Mouse (Mus musculus) forebrain, postnatal 0 days (tissue): ENCODE results near the gene Map2k5. TPM values are rescaled to one million over a fixed set of nuclear protein-coding genes. Genes with fewer than 3 reads are reported as not detected.

Experiments used
- ATAC-seq: fragments of 200-750 bp; cut with Nextera tagmentation; 2 replicates; pipeline ENCODE4 v1.8.0; 2017; ENCODE audit warnings: mild to moderate bottlenecking, moderate library complexity
- DNase-seq: peaks from one replicate; pipeline ENCODE4 v3.0.0-alpha.2; 2015
- H3K27ac ChIP-seq: fragments of 300-500 bp; sonication (generic); 2 replicates; pipeline ENCODE4 v1.5.1; 2014; ENCODE audit warnings: low read depth, mild to moderate bottlenecking, antibody characterized with exemption, low read length, moderate library complexity, mixed read lengths
- H3K27me3 ChIP-seq: fragments of 300-500 bp; sonication (generic); 2 replicates; pipeline ENCODE4 v1.6.1; 2014; ENCODE audit warnings: mild to moderate bottlenecking, low read length, mixed read lengths; ENCODE audit not compliant: insufficient read depth
- H3K36me3 ChIP-seq: fragments of 300-500 bp; sonication (generic); 2 replicates; pipeline ENCODE4 v1.6.1; 2014; ENCODE audit warnings: mild to moderate bottlenecking, moderate library complexity; ENCODE audit not compliant: insufficient read depth
- H3K4me1 ChIP-seq: fragments of 300-500 bp; sonication (generic); 2 replicates; pipeline ENCODE4 v1.6.1; 2014; ENCODE audit warnings: antibody characterized with exemption; ENCODE audit not compliant: insufficient read depth
- H3K4me2 ChIP-seq: fragments of 300-500 bp; sonication (generic); 2 replicates; pipeline ENCODE4 v1.6.1; 2014; ENCODE audit warnings: low read depth, mild to moderate bottlenecking, moderate library complexity
- H3K4me3 ChIP-seq: fragments of 300-500 bp; sonication (generic); 2 replicates; pipeline ENCODE4 v1.5.1; 2014; ENCODE audit warnings: low read depth, low read length, mixed read lengths
- H3K9ac ChIP-seq: fragments of 300-500 bp; sonication (generic); 2 replicates; pipeline ENCODE4 v1.6.1; 2014; ENCODE audit warnings: mild to moderate bottlenecking
- H3K9me3 ChIP-seq: fragments of 300-500 bp; sonication (generic); 2 replicates; pipeline ENCODE4 v1.6.1; 2016; ENCODE audit warnings: low read length
- CTCF ChIP-seq: sonication (generic); IDR thresholded peaks from 2 replicates; pipeline ENCODE4 v1.5.1; 2016; ENCODE audit warnings: antibody characterized with exemption, control low read depth, low read depth
- WGBS: fragments of 180-500 bp; shearing (Covaris S2); extraction: QIAGEN DNeasy Blood & Tissue Kit; methylation state at CpG from one replicate; pipeline ENCODE4 v1.1.7; 2014; 5-methylcytosine and 5-hydroxymethylcytosine counted together
- polyA plus RNA-seq: library from polyadenylated mRNA; unstranded; fragments of >200 nt; fragmentation: Nextera tagmentation; extraction: Ambion mirVana; gene quantifications from 2 replicates; pipeline ENCODE4 v1.2.1, GENCODE M21; 2015
- total RNA-seq: library from RNA; depleted of rRNA; stranded (reverse); fragments of >200 nt; gene quantifications from 2 replicates; pipeline ENCODE4 v1.2.3, GENCODE M21; 2014

Gene Map2k5
- total and polyA plus RNA-seq, 2 experiments from 2014 or later, result 21.1 to 37.7 TPM

DNA sequence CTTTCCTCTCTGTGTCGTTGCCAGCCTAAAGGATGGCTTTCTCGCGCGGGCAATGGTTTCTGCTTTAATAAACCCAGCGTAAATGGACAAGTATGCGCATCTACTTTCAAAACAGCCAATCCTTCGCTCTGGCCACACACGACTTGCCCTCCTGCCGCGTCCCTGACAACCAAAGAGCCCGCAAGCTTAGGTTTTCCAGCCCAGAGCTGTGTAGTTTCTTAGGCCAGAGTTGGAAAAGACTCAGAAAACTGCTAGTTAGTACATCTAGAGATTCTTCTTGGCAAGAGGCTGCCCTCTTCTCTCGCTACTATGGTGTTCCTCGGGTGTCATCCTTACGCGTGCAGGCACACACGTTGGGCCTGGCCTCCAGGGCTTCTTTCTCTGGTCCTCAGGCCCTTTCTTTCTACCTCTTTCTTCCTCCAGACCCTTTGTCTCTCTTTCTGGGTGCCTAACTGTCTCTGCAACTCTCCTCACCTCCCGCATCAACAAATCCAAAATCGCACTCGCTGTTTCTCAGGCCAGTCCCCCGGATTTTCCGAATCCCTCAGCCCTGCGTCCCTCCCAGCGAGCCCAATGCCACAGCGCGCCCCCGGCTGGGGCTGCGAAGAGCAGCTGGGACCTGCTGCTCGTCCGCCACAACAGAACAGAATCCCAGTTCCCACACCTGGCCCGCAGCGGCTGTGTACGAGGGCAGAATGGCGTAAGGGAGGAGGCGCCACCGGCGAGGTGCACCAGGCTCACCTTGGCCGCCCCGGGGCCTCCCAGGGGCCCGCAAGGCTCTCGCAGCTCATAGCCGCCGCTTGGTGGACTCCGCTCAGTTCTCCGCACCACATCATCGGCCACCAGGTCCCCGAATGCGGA is 233.8 kb downstream of the Map2k5 start:
- Histone ChIP-seq H3K27ac (no peak overlapping the region), H3K9me3 (no peaks in the 10 kb centered on the region), H3K4me2 (no peak overlapping the region), H3K4me3 (no peak overlapping the region), H3K4me1 (0 out of 2 replicates have a peak, but pooled peaks cover 3% of the 10 kb centered on the region), H3K9ac (no peak overlapping the region), H3K27me3 (peaks cover 75% of the 10 kb centered on the region), H3K36me3 (no peaks in the 10 kb centered on the region)
- WGBS, result 1% methylated on average over 47 of the region's 47 CpGs
- DNase-seq (peak; percentile 52), ATAC-seq (no peak)
- TF ChIP-seq CTCF, result 0 out of 2 replicates have a peak, but pooled peaks have one; percentile 7

DNA sequence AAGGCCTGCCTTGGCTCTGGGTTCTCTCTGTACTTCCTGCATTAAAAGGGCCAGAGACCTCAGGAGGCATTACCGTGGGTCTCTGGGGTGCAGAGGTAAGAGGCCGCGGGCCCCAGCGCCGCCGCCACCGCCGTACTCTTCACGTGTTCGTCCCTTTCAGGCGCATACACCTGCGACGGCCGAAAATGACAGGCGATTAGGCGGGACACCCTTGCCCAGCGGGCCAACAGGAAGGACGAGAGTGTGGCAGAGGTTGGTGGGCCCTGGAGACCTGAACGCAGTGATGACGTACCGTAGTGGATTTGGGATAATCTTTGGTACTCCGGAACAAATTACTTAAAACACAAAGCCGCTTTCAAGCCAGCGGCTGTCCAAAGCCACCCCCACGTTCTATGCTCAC is 234.5 kb downstream of the Map2k5 start:
- H3K27me3 ChIP-seq, result peaks cover 78% of the 10 kb centered on the region
- WGBS, result under 1% methylated on average over 25 of the region's 25 CpGs
- no peak for ATAC-seq
- no peak overlapping the region for H3K9ac ChIP-seq
- DNase-seq, result peak; percentile 17
- no peaks in the 10 kb centered on the region for H3K9me3 ChIP-seq
- no peak overlapping the region for H3K27ac ChIP-seq
- H3K4me2 ChIP-seq, result no peak overlapping the region
- TF ChIP-seq CTCF, result no peak
- H3K36me3 ChIP-seq, result no peaks in the 10 kb centered on the region
- no peaks in the 10 kb centered on the region for H3K4me1 ChIP-seq
- no peak overlapping the region for H3K4me3 ChIP-seq

DNA sequence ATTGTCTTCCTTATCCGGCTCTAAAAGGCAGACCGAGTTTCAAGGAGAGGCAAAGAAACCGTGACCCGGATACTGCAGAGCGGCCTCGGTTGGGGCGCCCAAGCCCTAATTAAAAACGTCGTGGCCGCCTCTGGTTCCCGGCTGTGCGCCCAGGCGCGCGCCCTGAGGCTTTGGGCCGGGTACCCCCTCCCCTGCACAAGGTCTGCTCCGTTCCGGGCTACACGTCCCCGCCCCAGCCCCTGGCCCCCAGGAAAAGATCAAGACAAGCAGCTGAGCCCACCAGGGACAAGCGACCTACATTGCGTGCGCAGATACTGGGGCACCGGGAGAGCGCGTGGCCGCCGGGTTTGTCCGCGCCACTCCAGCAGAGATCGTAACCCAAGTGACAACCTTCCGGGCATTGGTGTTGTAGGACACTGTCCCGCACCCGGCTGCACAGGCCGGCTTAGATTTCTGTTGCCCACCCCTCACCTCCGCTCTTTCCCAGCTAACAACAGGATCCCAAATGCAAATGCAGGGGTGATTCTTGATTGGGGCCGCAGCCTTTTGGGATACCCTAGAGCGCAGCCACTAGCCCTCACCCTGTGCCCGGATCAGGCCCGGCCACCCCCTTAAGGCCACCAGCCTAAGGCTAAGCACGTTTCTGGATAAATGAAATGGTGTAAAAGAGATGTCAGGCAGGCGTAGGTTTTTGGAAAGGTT is 235.2 kb downstream of the Map2k5 start:
- Histone ChIP-seq H3K9me3 (no peaks in the 10 kb centered on the region), H3K4me3 (no peak overlapping the region), H3K36me3 (no peaks in the 10 kb centered on the region), H3K27me3 (peaks cover 78% of the 10 kb centered on the region), H3K4me1 (no peaks in the 10 kb centered on the region), H3K9ac (no peak overlapping the region), H3K27ac (no peak overlapping the region), H3K4me2 (0 out of 2 replicates have a peak overlapping the region, but pooled peaks have one; percentile 8)
- peak; percentile 22 for DNase-seq
- no peak for TF ChIP-seq CTCF
- no peak for ATAC-seq
- 2% methylated on average over 42 of the region's 42 CpGs for WGBS

DNA sequence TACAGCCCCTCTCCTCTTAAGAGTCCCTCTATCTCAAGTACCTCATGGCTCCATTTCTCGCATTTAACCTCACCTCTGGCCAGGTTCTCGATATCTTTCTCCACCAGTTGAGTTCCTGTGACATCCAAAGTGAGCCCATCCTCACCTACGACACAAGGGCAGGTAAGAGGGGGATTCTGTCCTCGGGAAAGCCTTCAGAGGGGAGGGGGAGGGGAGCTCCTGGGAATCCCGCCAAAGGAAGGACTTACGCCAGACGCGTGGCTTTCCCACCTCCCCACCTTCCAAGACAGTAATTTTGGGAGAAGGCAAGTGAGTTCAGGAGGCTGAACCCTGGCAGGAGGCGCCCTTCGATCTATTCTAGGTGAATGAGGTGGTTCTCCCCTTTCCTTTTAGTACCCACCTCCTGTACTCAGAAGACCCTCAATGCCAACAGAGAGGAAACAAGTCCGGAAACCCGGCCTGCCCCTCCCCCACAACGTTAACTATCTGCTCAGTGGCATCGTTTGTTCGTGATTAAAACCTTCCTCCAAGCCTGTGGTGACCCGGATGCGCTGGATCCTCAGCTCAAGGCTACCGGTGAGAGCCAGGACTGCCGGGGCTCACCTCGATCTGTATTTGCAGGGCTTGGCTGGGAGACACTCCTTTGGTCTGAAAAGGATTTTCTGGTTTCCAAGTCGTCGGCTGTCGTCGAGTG is 235.9 kb downstream of the Map2k5 start:
- Histone ChIP-seq H3K9ac (no peak overlapping the region), H3K4me3 (no peak overlapping the region), H3K4me2 (0 out of 2 replicates have a peak overlapping the region, but pooled peaks have one; percentile 8), H3K9me3 (no peaks in the 10 kb centered on the region), H3K27ac (no peak overlapping the region), H3K4me1 (no peaks in the 10 kb centered on the region), H3K36me3 (no peaks in the 10 kb centered on the region), H3K27me3 (peaks cover 78% of the 10 kb centered on the region)
- DNase-seq (peak; percentile 10), ATAC-seq (no peak)
- no peak for TF ChIP-seq CTCF
- WGBS, result 2% methylated on average over 24 of the region's 24 CpGs

DNA sequence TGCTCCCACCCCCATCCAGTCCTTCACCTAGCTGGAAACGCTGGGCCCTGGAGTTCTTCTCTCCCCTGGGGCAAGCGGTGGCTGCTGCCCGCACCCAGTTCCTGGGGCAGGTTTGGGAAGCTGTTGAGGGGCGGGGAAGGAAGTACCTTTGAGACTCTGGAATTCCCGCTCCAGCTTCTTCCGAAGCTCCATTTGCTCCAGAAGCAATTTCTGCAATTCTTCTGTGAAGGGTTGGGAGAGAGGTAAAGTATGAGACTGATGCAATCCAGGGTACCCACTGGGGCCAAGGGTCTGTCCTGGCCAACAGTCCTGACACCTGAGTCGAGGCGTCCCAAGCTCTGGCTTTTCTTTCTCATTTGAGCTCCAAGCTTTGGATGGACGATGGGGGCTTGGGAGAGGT is 237.5 kb downstream of the Map2k5 start:
- 1% methylated on average over 9 of the region's 9 CpGs for WGBS

DNA sequence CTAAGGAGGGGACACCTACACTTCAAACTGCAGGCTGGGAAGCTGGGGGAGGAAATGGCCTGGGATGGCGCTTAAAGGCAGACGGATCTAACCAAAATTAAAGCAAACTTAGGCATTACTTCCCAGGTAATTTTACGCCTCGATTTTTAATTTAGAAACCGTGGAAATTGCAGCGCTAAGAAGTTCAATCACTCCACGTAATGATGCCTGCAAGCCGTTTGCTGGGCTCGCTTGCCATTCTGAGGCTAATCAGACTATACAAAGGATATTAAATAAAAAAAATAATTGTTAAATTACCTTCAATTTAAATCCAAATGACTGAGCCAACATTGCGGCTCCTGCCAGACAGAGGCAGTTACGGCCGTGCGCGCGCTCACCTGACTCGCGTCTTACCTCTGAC is 238.0 kb downstream of the Map2k5 start:
- Histone ChIP-seq H3K4me3 (no peak overlapping the region), H3K9me3 (no peaks in the 10 kb centered on the region), H3K27me3 (peaks cover 77% of the 10 kb centered on the region), H3K36me3 (no peaks in the 10 kb centered on the region), H3K9ac (no peak overlapping the region), H3K27ac (no peak overlapping the region), H3K4me1 (peaks cover 6% of the 10 kb centered on the region), H3K4me2 (no peak overlapping the region)
- peak; percentile 38 for DNase-seq
- WGBS, result 4% methylated on average over 17 of the region's 17 CpGs
- no peak for ATAC-seq
- TF ChIP-seq CTCF, result no peak

More for the DNA sequence above, 237.5 kb downstream of the Map2k5 start:
- ATAC-seq (no peak), DNase-seq (no peak)
- no peak for TF ChIP-seq CTCF
- Histone ChIP-seq H3K4me1 (peaks cover under 1% of the 10 kb centered on the region), H3K36me3 (no peaks in the 10 kb centered on the region), H3K27ac (no peak overlapping the region), H3K9me3 (no peaks in the 10 kb centered on the region), H3K27me3 (peaks cover 75% of the 10 kb centered on the region), H3K4me3 (no peak overlapping the region), H3K4me2 (no peak overlapping the region), H3K9ac (no peak overlapping the region)
